Mouse (Mus musculus): Measurements from ENCODE around the gene Cmpk1. TPM values are rescaled to one million over a fixed set of nuclear protein-coding genes. Genes with fewer than 3 reads are reported as not detected.

Gene Cmpk1
- 28.6 TPM for polyA plus RNA-seq (2012; fragmentation: generic; extraction: Trizol)
- long read RNA-seq, experiment 1, transcript Cmpk1-201 (6 exons, 3,170 nt), result major isoform, 150 of 157 reads
- long read RNA-seq, experiment 1, partial matches to known transcripts, result 4 of 157 reads
- long read RNA-seq, experiment 1, other reads (novel, unspliced or antisense), result 3 of 157 reads
- long read RNA-seq, experiment 2, transcript Cmpk1-201 (6 exons, 3,170 nt), result major isoform, 682 of 697 reads
- long read RNA-seq, experiment 2, partial matches to known transcripts, result 1 of 697 reads
- long read RNA-seq, experiment 2, other reads (novel, unspliced or antisense), result 14 of 697 reads

GRCm38 (mm10) chr4:114986591-114987432 lies at the start of gene Cmpk1:
Cmpk1 (minus strand) TSS chr4:114987241.
- Histone ChIP-seq H3K79me3 (ENCODE audit: low read depth) (peaks cover 43% of the 10 kb centered on the region), H3K36me3 (ENCODE audit: control insufficient read depth, insufficient read depth) (no peaks in the 10 kb centered on the region), H3K79me2 (ENCODE audit: control insufficient read depth, insufficient read depth) (peaks cover 46% of the 10 kb centered on the region), H3K4me3 (ENCODE audit: insufficient read depth, poor library complexity, severe bottlenecking) (peak within 1 kb of the TSS; percentile 55), H3K27me3 (ENCODE audit: control insufficient read depth, insufficient read depth, insufficient read length) (no peaks in the 10 kb centered on the region), H3ac (ENCODE audit: control insufficient read depth, insufficient read length, low read depth) (peak within 1 kb of the TSS; percentile 95)
- no peak for TF ChIP-seq FOSL1 (IDR thresholded peaks at IDR 0.05; ENCODE audit: insufficient read depth, low read length, poor library complexity, severe bottlenecking)
- TF ChIP-seq MAX (IDR thresholded peaks at IDR 0.05), result peak; percentile 66
- no peak for TF ChIP-seq MYOD1 (IDR thresholded peaks at IDR 0.05; ENCODE audit: control insufficient read depth, insufficient read length, low read depth)

DNA sequence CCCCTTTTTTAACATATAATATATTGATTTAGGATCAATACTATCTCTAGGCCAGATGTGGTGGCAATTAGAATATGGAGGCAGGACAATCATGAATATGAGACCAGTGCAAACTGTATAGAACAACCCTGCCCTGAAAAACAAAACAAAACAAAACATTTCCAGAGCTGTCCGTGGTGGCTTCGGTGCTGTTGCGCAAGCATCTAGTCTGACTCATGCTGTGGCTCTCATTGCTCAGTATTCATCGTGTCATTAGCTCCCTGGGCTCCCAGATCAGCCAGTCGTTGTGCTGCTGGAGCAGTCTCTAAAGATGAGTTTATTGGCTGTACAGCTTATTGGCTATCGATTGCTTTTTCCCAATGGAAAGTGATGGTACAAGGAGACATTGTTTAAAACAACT lies 48.0 kb upstream of the Cmpk1 start:
- peak; percentile 100 for TF ChIP-seq CEBPB (IDR thresholded peaks at IDR 0.05; ENCODE audit: low read depth)
- no peak for TF ChIP-seq USF1 (IDR thresholded peaks at IDR 0.05; ENCODE audit: low read depth)
- TF ChIP-seq FOSL1 (IDR thresholded peaks at IDR 0.05; ENCODE audit: insufficient read depth, low read length, poor library complexity, severe bottlenecking), result peak; percentile 29
- H3K36me3 ChIP-seq (ENCODE audit: control insufficient read depth, insufficient read depth), result peaks cover 62% of the 10 kb centered on the region

GRCm38 (mm10) chr4:115019997-115020396 lies 33.0 kb upstream of the Cmpk1 start:
- peaks cover 89% of the 10 kb centered on the region for H3K36me3 ChIP-seq (ENCODE audit: control insufficient read depth, insufficient read depth)
- H3K79me2 ChIP-seq (ENCODE audit: control insufficient read depth, insufficient read depth), result no peaks in the 10 kb centered on the region
- no peaks in the 10 kb centered on the region for H3K79me3 ChIP-seq (ENCODE audit: low read depth)
- H3ac ChIP-seq (ENCODE audit: control insufficient read depth, insufficient read length, low read depth), result no peak overlapping the region
- no peaks in the 10 kb centered on the region for H3K27me3 ChIP-seq (ENCODE audit: control insufficient read depth, insufficient read depth, insufficient read length)
- H3K4me3 ChIP-seq (ENCODE audit: insufficient read depth, poor library complexity, severe bottlenecking), result no peak overlapping the region
- no peak for TF ChIP-seq MYOD1 (IDR thresholded peaks at IDR 0.05; ENCODE audit: control insufficient read depth, insufficient read length, low read depth)
- TF ChIP-seq CEBPB (IDR thresholded peaks at IDR 0.05; ENCODE audit: low read depth), result no peak
- TF ChIP-seq USF1 (IDR thresholded peaks at IDR 0.05; ENCODE audit: low read depth), result no peak
- no peak for TF ChIP-seq MAX (IDR thresholded peaks at IDR 0.05)
- no peak for TF ChIP-seq FOSL1 (IDR thresholded peaks at IDR 0.05; ENCODE audit: insufficient read depth, low read length, poor library complexity, severe bottlenecking)
- no peak for TF ChIP-seq CTCF (IDR thresholded peaks at IDR 0.05; ENCODE audit: control insufficient read depth, insufficient read depth, insufficient read length)
- no peak for TF ChIP-seq MYOG (IDR thresholded peaks at IDR 0.05; ENCODE audit: control insufficient read depth, extremely low read depth, insufficient read length)

More for the DNA sequence above, 48.0 kb upstream of the Cmpk1 start:
- Histone ChIP-seq H3K79me2 (ENCODE audit: control insufficient read depth, insufficient read depth) (peaks cover 13% of the 10 kb centered on the region), H3K79me3 (ENCODE audit: low read depth) (peaks cover 2% of the 10 kb centered on the region), H3ac (ENCODE audit: control insufficient read depth, insufficient read length, low read depth) (no peak overlapping the region), H3K27me3 (ENCODE audit: control insufficient read depth, insufficient read depth, insufficient read length) (no peaks in the 10 kb centered on the region), H3K4me3 (ENCODE audit: insufficient read depth, poor library complexity, severe bottlenecking) (no peak overlapping the region)

DNA sequence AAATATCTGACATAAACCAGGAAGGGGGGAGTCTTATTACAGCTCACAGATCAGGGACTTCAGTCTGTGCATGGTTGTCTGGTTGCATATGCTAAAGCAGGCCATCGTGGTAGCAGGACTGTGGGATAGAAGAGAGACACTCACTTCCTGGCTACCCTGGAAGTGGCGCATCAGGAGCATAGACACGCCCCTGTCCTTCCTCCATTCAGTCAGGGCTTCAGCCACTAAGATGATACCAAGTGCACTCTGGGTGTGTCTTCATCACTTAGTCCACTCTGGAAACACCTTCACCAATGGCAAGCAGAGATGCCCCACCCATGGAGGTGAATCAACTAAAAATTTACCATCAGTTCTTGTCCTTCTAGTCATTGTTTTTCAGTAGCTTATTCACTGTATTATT lies 27.2 kb upstream of the Cmpk1 start:
- no peaks in the 10 kb centered on the region for H3K79me3 ChIP-seq (ENCODE audit: low read depth)
- H3K4me3 ChIP-seq (ENCODE audit: insufficient read depth, poor library complexity, severe bottlenecking), result no peak overlapping the region
- peaks cover 90% of the 10 kb centered on the region for H3K36me3 ChIP-seq (ENCODE audit: control insufficient read depth, insufficient read depth)
- H3K27me3 ChIP-seq (ENCODE audit: control insufficient read depth, insufficient read depth, insufficient read length), result no peaks in the 10 kb centered on the region
- no peak overlapping the region for H3ac ChIP-seq (ENCODE audit: control insufficient read depth, insufficient read length, low read depth)
- TF ChIP-seq MYOD1 (IDR thresholded peaks at IDR 0.05; ENCODE audit: control insufficient read depth, insufficient read length, low read depth) (no peak), MAX (IDR thresholded peaks at IDR 0.05) (no peak), CTCF (IDR thresholded peaks at IDR 0.05; ENCODE audit: control insufficient read depth, insufficient read depth, insufficient read length) (no peak), MYOG (IDR thresholded peaks at IDR 0.05; ENCODE audit: control insufficient read depth, extremely low read depth, insufficient read length) (no peak), FOSL1 (IDR thresholded peaks at IDR 0.05; ENCODE audit: insufficient read depth, low read length, poor library complexity, severe bottlenecking) (no peak), CEBPB (IDR thresholded peaks at IDR 0.05; ENCODE audit: low read depth) (no peak), USF1 (IDR thresholded peaks at IDR 0.05; ENCODE audit: low read depth) (no peak)
- no peaks in the 10 kb centered on the region for H3K79me2 ChIP-seq (ENCODE audit: control insufficient read depth, insufficient read depth)

- Histone ChIP-seq H3K27me3 (ENCODE audit: control insufficient read depth, insufficient read depth, insufficient read length) (no peaks in the 10 kb centered on the region), H3K36me3 (ENCODE audit: control insufficient read depth, insufficient read depth) (peaks cover 28% of the 10 kb centered on the region), H3K79me3 (ENCODE audit: low read depth) (peaks cover 36% of the 10 kb centered on the region), H3K4me3 (ENCODE audit: insufficient read depth, poor library complexity, severe bottlenecking) (peak overlapping the region; percentile 83), H3ac (ENCODE audit: control insufficient read depth, insufficient read length, low read depth) (peak overlapping the region; percentile 98), H3K79me2 (ENCODE audit: control insufficient read depth, insufficient read depth) (peaks cover 48% of the 10 kb centered on the region)
- no peak for TF ChIP-seq MYOG (IDR thresholded peaks at IDR 0.05; ENCODE audit: control insufficient read depth, extremely low read depth, insufficient read length)
- peak; percentile 43 for TF ChIP-seq CEBPB (IDR thresholded peaks at IDR 0.05; ENCODE audit: low read depth)
Measured at GRCm38 (mm10) chr4:115000429-115000795, 13.4 kb upstream of the Cmpk1 start.

Data from C2C12 (cell line).